Mouse (Mus musculus) forebrain, embryonic 12.5 days (tissue): ENCODE measurements at regions not wholly inside any gene's neighbourhood (a gene's known extent, or its start where the extent isn't known, plus 50 kb on each side); places are given as distances from the start of the nearest gene placed in this dataset.

Source experiments
- ATAC-seq: fragments of 200-750 bp; cut with Nextera tagmentation; 2 replicates; pipeline ENCODE4 v1.8.0; 2017; ENCODE audit warnings: moderate TSS enrichment; ENCODE audit not compliant: low FRiP score
- H3K27ac ChIP-seq: fragments of 300-500 bp; sonication (generic); 2 replicates; pipeline ENCODE4 v1.5.1; 2016; ENCODE audit warnings: mild to moderate bottlenecking
- H3K27me3 ChIP-seq: fragments of 300-500 bp; sonication (generic); 2 replicates; pipeline ENCODE4 v1.6.1; 2016; ENCODE audit warnings: mild to moderate bottlenecking
- H3K36me3 ChIP-seq: fragments of 300-500 bp; sonication (generic); replicated peaks from 2 replicates; pipeline ENCODE4 v1.6.1; 2016; ENCODE audit warnings: mild to moderate bottlenecking
- H3K4me1 ChIP-seq: fragments of 300-500 bp; sonication (generic); 2 replicates; pipeline ENCODE4 v1.6.1; 2016
- H3K4me2 ChIP-seq: fragments of 300-500 bp; sonication (generic); 2 replicates; pipeline ENCODE4 v1.6.1; 2016; ENCODE audit warnings: mild to moderate bottlenecking, moderate library complexity
- H3K4me3 ChIP-seq: fragments of 300-500 bp; sonication (generic); replicated peaks from 2 replicates; pipeline ENCODE4 v1.5.1; 2016; ENCODE audit warnings: mild to moderate bottlenecking
- H3K9ac ChIP-seq: fragments of 300-500 bp; sonication (generic); 2 replicates; pipeline ENCODE4 v1.6.1; 2016; ENCODE audit warnings: mild to moderate bottlenecking
- H3K9me3 ChIP-seq: fragments of 300-500 bp; sonication (generic); 2 replicates; pipeline ENCODE4 v1.6.1; 2016
- WGBS: fragments of 180-500 bp; shearing (Covaris S2); methylation state at CpG from one replicate; pipeline ENCODE4 v1.1.7; 2016; 5-methylcytosine and 5-hydroxymethylcytosine counted together

- H3K9ac ChIP-seq, result no peak overlapping the region
- H3K9me3 ChIP-seq, result no peaks in the 10 kb centered on the region
- ATAC-seq, result no peak
- no peak overlapping the region for H3K27ac ChIP-seq
- WGBS, result 89% methylated on average over 1 of the region's 1 CpGs
- no peak overlapping the region for H3K4me3 ChIP-seq
- H3K27me3 ChIP-seq, result no peaks in the 10 kb centered on the region
- H3K4me1 ChIP-seq, result no peaks in the 10 kb centered on the region
- H3K36me3 ChIP-seq, result no peaks in the 10 kb centered on the region
- no peak overlapping the region for H3K4me2 ChIP-seq
Measured at GRCm38 (mm10) chr8:54330106-54330505, 199.3 kb upstream of the Asb5 start.

- Histone ChIP-seq H3K9me3 (no peaks in the 10 kb centered on the region), H3K9ac (no peak overlapping the region), H3K4me2 (no peak overlapping the region), H3K27me3 (no peaks in the 10 kb centered on the region), H3K36me3 (no peaks in the 10 kb centered on the region), H3K27ac (no peak overlapping the region), H3K4me1 (no peaks in the 10 kb centered on the region), H3K4me3 (no peak overlapping the region)
- WGBS, result 48% methylated on average over 1 of the region's 1 CpGs
- ATAC-seq, result no peak
Measured at GRCm38 (mm10) chr8:54331883-54332282, 197.5 kb upstream of the Asb5 start.

GRCm38 (mm10) chr8:54351123-54351522 is 178.3 kb upstream of the Asb5 start:
- no peak for ATAC-seq
- WGBS, result 86% methylated on average over 6 of the region's 6 CpGs

DNA sequence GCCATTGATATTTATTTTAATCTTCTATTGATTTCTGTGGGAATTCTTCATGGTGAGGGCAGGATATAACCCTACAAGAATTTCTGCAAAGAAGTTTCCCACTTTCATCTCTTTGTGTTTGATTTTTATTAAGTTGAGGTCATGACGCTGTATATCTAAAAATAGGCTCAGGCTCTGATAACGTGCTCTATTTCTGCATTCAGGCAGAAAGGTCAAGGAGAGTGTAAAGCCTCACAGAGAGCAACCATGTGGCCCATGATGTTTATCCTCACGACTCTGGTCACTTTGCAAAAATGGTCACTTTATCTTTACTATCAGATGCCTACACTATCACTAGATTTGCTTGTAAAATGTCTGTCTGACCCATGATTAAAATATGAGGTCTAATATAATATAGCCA is 167.7 kb upstream of the Asb5 start:
- no peak overlapping the region for H3K4me2 ChIP-seq
- H3K27me3 ChIP-seq, result no peaks in the 10 kb centered on the region
- H3K27ac ChIP-seq, result no peak overlapping the region
- no peak overlapping the region for H3K9ac ChIP-seq
- WGBS, result 67% methylated on average over 3 of the region's 3 CpGs
- ATAC-seq, result no peak
- no peaks in the 10 kb centered on the region for H3K9me3 ChIP-seq
- no peaks in the 10 kb centered on the region for H3K36me3 ChIP-seq
- H3K4me1 ChIP-seq, result no peaks in the 10 kb centered on the region
- no peak overlapping the region for H3K4me3 ChIP-seq

More at GRCm38 (mm10) chr8:54351123-54351522, 178.3 kb upstream of the Asb5 start:
- H3K27ac ChIP-seq, result no peak overlapping the region
- H3K4me2 ChIP-seq, result no peak overlapping the region
- H3K36me3 ChIP-seq, result no peaks in the 10 kb centered on the region
- no peaks in the 10 kb centered on the region for H3K4me1 ChIP-seq
- no peak overlapping the region for H3K9ac ChIP-seq
- H3K27me3 ChIP-seq, result no peaks in the 10 kb centered on the region
- no peaks in the 10 kb centered on the region for H3K9me3 ChIP-seq
- no peak overlapping the region for H3K4me3 ChIP-seq

GRCm38 (mm10) chr8:54370501-54370900 is 158.9 kb upstream of the Asb5 start:
- Histone ChIP-seq H3K27me3 (no peaks in the 10 kb centered on the region), H3K36me3 (no peaks in the 10 kb centered on the region), H3K4me3 (no peak overlapping the region), H3K27ac (no peak overlapping the region), H3K4me1 (no peaks in the 10 kb centered on the region), H3K9me3 (no peaks in the 10 kb centered on the region), H3K9ac (no peak overlapping the region), H3K4me2 (no peak overlapping the region)
- no peak for ATAC-seq
- 89% methylated on average over 4 of the region's 4 CpGs for WGBS

DNA sequence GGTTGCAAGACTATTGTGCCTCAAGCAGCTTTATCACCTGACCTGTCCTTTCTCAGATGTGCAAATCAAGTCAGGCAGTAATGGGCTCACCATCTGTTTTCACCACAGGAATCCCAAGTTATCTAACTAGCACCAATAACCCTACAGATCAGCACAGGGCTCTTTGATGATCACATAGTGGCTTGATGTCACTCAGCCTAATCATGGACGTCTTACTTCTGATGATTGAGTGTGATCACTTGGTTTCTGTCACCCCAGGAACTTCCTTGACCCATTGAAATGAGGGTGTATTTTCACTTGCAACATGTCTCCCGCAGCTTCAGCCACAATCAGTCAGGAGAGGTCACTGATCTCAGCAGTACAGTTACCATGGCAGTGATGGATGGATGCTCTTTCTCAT is 158.3 kb upstream of the Asb5 start:
- Histone ChIP-seq H3K4me3 (no peak overlapping the region), H3K36me3 (no peaks in the 10 kb centered on the region), H3K9me3 (no peaks in the 10 kb centered on the region), H3K4me2 (no peak overlapping the region), H3K27me3 (no peaks in the 10 kb centered on the region), H3K9ac (no peak overlapping the region), H3K27ac (no peak overlapping the region), H3K4me1 (no peaks in the 10 kb centered on the region)
- ATAC-seq, result no peak
- 51% methylated on average over 2 of the region's 2 CpGs for WGBS

DNA sequence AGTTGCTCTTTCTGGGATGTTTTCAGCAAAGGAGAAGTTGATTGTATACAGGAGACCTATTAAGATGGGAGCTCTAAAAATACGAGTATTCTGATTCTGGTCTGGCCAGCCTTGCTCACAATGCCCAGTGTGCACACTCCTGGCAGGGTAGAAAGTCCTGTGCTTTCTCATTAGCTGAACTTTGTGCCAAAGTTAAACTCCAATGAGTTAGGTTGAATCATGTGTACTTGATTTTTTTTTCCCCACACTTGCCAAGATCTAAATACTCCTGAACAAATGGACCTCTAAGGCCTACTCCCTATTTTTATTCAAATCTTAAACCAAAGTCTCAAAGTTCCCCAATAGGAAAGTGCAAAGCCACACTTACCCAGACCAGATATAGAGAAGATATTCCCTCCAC is 156.5 kb upstream of the Asb5 start:
- no peak overlapping the region for H3K4me3 ChIP-seq
- no peak overlapping the region for H3K4me2 ChIP-seq
- no peak overlapping the region for H3K9ac ChIP-seq
- no peak for ATAC-seq
- WGBS, result 76% methylated on average over 1 of the region's 1 CpGs
- no peaks in the 10 kb centered on the region for H3K4me1 ChIP-seq
- no peaks in the 10 kb centered on the region for H3K36me3 ChIP-seq
- no peaks in the 10 kb centered on the region for H3K27me3 ChIP-seq
- H3K27ac ChIP-seq, result no peak overlapping the region
- no peaks in the 10 kb centered on the region for H3K9me3 ChIP-seq

- H3K4me1 ChIP-seq, result no peaks in the 10 kb centered on the region
- no peak overlapping the region for H3K27ac ChIP-seq
- WGBS, result 91% methylated on average over 3 of the region's 3 CpGs
- ATAC-seq, result no peak
- no peak overlapping the region for H3K4me3 ChIP-seq
- H3K27me3 ChIP-seq, result no peaks in the 10 kb centered on the region
- no peaks in the 10 kb centered on the region for H3K36me3 ChIP-seq
- H3K4me2 ChIP-seq, result no peak overlapping the region
- H3K9ac ChIP-seq, result no peak overlapping the region
- no peaks in the 10 kb centered on the region for H3K9me3 ChIP-seq
Measured at GRCm38 (mm10) chr8:54375373-54376098, 153.8 kb upstream of the Asb5 start.

DNA sequence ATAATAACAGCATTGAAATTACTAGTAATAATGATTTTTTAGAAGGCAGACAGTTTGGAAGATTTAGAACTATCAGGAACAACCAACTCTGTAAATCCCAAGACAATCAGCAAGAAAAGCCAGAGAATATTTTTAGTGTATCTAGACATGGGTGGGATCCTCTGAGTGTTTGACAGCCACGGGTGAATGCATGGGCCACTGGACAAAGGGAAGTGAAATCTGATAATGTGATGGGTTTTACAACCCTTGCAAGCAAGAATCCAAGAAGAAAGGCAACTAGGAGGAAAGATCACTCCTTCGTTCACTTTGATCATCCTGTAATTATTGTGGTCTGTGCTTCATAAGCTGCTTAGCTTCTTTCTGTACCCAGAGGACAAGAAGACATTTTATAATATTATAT is 149.2 kb upstream of the Asb5 start:
- Histone ChIP-seq H3K36me3 (no peaks in the 10 kb centered on the region), H3K4me1 (no peaks in the 10 kb centered on the region), H3K9ac (no peak overlapping the region), H3K27ac (no peak overlapping the region), H3K4me3 (no peak overlapping the region), H3K27me3 (no peaks in the 10 kb centered on the region), H3K9me3 (no peaks in the 10 kb centered on the region), H3K4me2 (no peak overlapping the region)
- 80% methylated on average over 2 of the region's 2 CpGs for WGBS
- no peak for ATAC-seq

- H3K4me3 ChIP-seq, result no peak overlapping the region
- H3K9me3 ChIP-seq, result no peaks in the 10 kb centered on the region
- H3K4me2 ChIP-seq, result no peak overlapping the region
- H3K27me3 ChIP-seq, result no peaks in the 10 kb centered on the region
- H3K4me1 ChIP-seq, result no peaks in the 10 kb centered on the region
- H3K36me3 ChIP-seq, result no peaks in the 10 kb centered on the region
- no peak for ATAC-seq
- H3K27ac ChIP-seq, result no peak overlapping the region
- H3K9ac ChIP-seq, result no peak overlapping the region
Measured at GRCm38 (mm10) chr8:54392866-54393265, 136.5 kb upstream of the Asb5 start.

DNA sequence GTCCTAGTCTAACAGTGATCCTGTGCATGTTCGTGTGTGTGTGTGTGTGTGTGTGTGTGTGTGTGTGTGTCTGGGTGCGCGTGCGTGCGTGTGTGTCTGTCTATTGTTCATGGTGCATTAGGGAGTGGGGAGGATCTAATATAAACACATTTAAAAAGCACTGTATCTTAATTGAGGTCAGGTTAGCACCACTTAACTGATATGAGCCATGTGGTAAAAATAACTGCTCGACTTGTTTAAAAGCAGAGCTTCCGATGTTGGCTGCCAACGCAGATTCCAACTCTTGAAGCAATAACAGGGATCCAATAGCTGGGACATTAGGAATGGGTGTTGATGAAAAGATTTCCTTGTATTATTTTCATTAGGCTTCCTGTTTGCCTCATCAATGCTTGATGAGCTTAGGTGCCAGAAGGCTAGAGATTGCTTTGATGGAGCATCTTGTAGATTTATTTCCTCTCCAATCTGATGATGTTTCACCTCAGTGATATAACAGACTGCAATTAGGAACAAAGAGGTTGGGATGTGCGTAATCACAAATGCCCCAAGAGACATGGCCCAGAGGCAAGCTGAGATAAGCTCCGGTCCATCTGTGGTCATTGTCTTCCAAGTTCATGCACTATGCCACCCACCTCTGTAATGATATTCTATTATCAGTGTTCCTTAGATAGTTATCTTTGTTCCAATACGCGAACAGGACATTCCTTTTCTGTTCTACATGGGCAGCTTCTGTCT is 135.7 kb upstream of the Asb5 start:
- no peak for ATAC-seq
- no peaks in the 10 kb centered on the region for H3K27me3 ChIP-seq
- no peak overlapping the region for H3K9ac ChIP-seq
- H3K9me3 ChIP-seq, result no peaks in the 10 kb centered on the region
- H3K36me3 ChIP-seq, result no peaks in the 10 kb centered on the region
- no peaks in the 10 kb centered on the region for H3K4me1 ChIP-seq
- H3K4me3 ChIP-seq, result no peak overlapping the region
- no peak overlapping the region for H3K27ac ChIP-seq
- H3K4me2 ChIP-seq, result no peak overlapping the region
- 94% methylated on average over 12 of the region's 12 CpGs for WGBS

DNA sequence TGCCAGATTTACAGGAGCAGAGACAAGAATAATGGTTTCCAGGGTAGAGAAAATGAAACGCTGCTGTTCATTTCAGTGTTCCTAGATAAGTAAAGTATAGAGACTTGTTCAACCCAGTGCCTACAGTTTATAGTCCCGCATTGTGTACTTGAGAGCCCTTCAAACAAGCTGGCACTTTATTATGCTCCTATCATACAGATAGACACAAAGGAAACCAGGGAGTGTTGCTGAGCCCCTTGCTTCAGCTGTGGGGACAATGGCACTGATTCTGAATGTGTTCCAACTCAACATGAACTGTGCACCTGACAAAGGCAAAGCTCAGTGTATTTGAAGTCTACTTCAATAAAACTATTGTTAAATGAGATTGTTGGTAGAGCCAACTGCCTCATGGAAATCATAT is 123.7 kb upstream of the Asb5 start:
- H3K9ac ChIP-seq, result no peak overlapping the region
- no peak overlapping the region for H3K4me2 ChIP-seq
- no peak overlapping the region for H3K27ac ChIP-seq
- no peaks in the 10 kb centered on the region for H3K27me3 ChIP-seq
- H3K9me3 ChIP-seq, result no peaks in the 10 kb centered on the region
- H3K4me3 ChIP-seq, result no peak overlapping the region
- H3K36me3 ChIP-seq, result no peaks in the 10 kb centered on the region
- ATAC-seq, result peak; percentile 83; the same call in 1 of the 2 replicates
- 44% methylated on average over 2 of the region's 2 CpGs for WGBS
- H3K4me1 ChIP-seq, result peaks cover 5% of the 10 kb centered on the region; the same call in 1 of the 2 replicates
